ENCODE assay signal across 9 mouse cellular contexts in the genomic region with DNA sequence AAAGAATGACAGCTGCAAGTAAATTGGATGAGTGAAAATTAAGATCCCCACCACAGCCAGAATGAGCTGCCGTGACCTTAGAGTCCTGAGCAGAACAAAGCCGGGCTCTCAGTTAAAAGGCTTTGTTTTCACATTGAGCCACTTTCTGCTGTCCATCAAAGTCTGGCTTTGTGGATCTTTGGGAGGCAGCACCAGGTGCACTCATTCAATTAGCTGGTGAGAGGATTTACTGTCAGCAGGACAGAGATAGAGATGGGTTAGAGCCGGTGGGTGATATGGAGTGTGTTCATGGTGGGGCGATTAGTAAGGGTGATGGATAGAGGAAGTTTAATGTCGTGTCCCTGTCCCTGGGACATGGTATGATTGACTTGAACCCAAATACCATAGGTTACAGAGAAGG.
DNase-seq lines count a peak whose midpoint lies in the region; ATAC-seq and TF ChIP-seq lines count a peak whose summit lies in the region.
"Had no signal": no experiment of that assay in that cellular context is flagged by ENCODE, and none has a peak within 500 bp of the region (broad histone marks: within the 10 kb centered on the region; RNA-seq: fewer than 3 reads in every experiment).

No protein-coding gene starts in this region.

- H3K4me3 ChIP-seq in heart, embryonic 13.5 days = peak overlapping the region; percentile 49
- H3K4me3 ChIP-seq in hindbrain, embryonic 16.5 days (ENCODE audit: low read length) = no peak overlapping the region
- H3K4me3 ChIP-seq in midbrain, postnatal 0 days (ENCODE audit: low read depth, low read length) = peak overlapping the region; percentile 31; the same call in 1 of the 2 replicates

- H3K36me3 ChIP-seq in heart, embryonic 13.5 days = no peaks in the 10 kb centered on the region; the same call in 1 of the 2 replicates
- no peaks in the 10 kb centered on the region for H3K36me3 ChIP-seq in hindbrain, embryonic 16.5 days (ENCODE audit: control insufficient read depth, insufficient read depth, low read length)
- H3K36me3 ChIP-seq in midbrain, postnatal 0 days (ENCODE audit: insufficient read depth, low read length) = no peaks in the 10 kb centered on the region

- ATAC-seq in heart, embryonic 13.5 days (ENCODE audit: extremely low read depth, insufficient number of reproducible peaks, low FRiP score, low TSS enrichment) = no peak
- peak; percentile 84 for ATAC-seq in hindbrain, embryonic 16.5 days
- ATAC-seq in midbrain, postnatal 0 days (ENCODE audit: low FRiP score) = 0 out of 2 replicates have a peak, but pooled peaks have one; percentile 49

- H3K27me3 ChIP-seq in heart, embryonic 13.5 days (replicated peaks) = no peaks in the 10 kb centered on the region
- H3K27me3 ChIP-seq in hindbrain, embryonic 16.5 days (replicated peaks; ENCODE audit: control insufficient read depth, insufficient read depth, low read length) = no peaks in the 10 kb centered on the region
- H3K27me3 ChIP-seq in midbrain, postnatal 0 days (ENCODE audit: insufficient read depth, low read length) = no peaks in the 10 kb centered on the region

- peaks cover 5% of the 10 kb centered on the region for H3K4me1 ChIP-seq in heart, embryonic 13.5 days
- peaks cover 3% of the 10 kb centered on the region; the same call in 1 of the 2 replicates for H3K4me1 ChIP-seq in hindbrain, embryonic 16.5 days (ENCODE audit: control insufficient read depth, insufficient read depth, low read depth, low read length)
- H3K4me1 ChIP-seq in midbrain, postnatal 0 days (ENCODE audit: insufficient read depth, low read length) = no peaks in the 10 kb centered on the region

- no peak for TF ChIP-seq CTCF in midbrain, postnatal 0 days (IDR thresholded peaks at IDR 0.05)

- no peak for DNase-seq in heart, adult 8-10 months (ENCODE audit: low spot score)
- peak; percentile 72 for DNase-seq in embryo, embryonic 11 days
- DNase-seq in midbrain, postnatal 0 days (ENCODE audit: low spot score) = peak; percentile 62
- DNase-seq in urinary bladder, adult 18-20 months (ENCODE audit: low spot score in 2 of 2) = no peak
- DNase-seq in urinary bladder, adult 2 months (ENCODE audit: low spot score) = no peak
- DNase-seq in cerebellum, postnatal 4 days (ENCODE audit: low spot score in 2 of 2) = no peak
- DNase-seq: kidney, adult 9 months had no signal

- peak overlapping the region; percentile 66 for H3K4me2 ChIP-seq in heart, embryonic 13.5 days
- peak overlapping the region; percentile 48 for H3K4me2 ChIP-seq in hindbrain, embryonic 16.5 days (ENCODE audit: low read length)
- peak overlapping the region; percentile 43 for H3K4me2 ChIP-seq in midbrain, postnatal 0 days (ENCODE audit: low read depth, low read length, poor library complexity, severe bottlenecking)

- 10% methylated on average over 5 of the region's 5 CpGs for WGBS in heart, embryonic 13.5 days
- WGBS in hindbrain, embryonic 16.5 days = 3% methylated on average over 5 of the region's 5 CpGs
- 9% methylated on average over 5 of the region's 5 CpGs for WGBS in midbrain, postnatal 0 days

- H3K9ac ChIP-seq in heart, embryonic 13.5 days = no peak overlapping the region
- H3K9ac ChIP-seq in hindbrain, embryonic 16.5 days (ENCODE audit: low read depth, low read length) = no peak overlapping the region
- H3K9ac ChIP-seq in midbrain, postnatal 0 days (replicated peaks; ENCODE audit: low read length, poor library complexity, severe bottlenecking) = no peak overlapping the region

- no peaks in the 10 kb centered on the region for H3K9me3 ChIP-seq in heart, embryonic 13.5 days
- H3K9me3 ChIP-seq in hindbrain, embryonic 16.5 days (ENCODE audit: control insufficient read depth, low read length) = no peaks in the 10 kb centered on the region
- no peaks in the 10 kb centered on the region for H3K9me3 ChIP-seq in midbrain, postnatal 0 days (ENCODE audit: low read length)

- H3K27ac ChIP-seq in heart, embryonic 13.5 days (replicated peaks) = no peak overlapping the region
- H3K27ac ChIP-seq in hindbrain, embryonic 16.5 days (ENCODE audit: low read depth, low read length) = no peak overlapping the region
- H3K27ac ChIP-seq in midbrain, postnatal 0 days (ENCODE audit: low read depth, low read length) = no peak overlapping the region

Comparison
In these comparisons a context has a peak if more than half of its experiments do, and no peak if none do; other contexts are left out.
1. DNase-seq: peak in embryo, embryonic 11 days (single experiment) and midbrain, postnatal 0 days (single experiment); none in heart, adult 8-10 months (single experiment), urinary bladder, adult 18-20 months (0 of 2), urinary bladder, adult 2 months (single experiment) and cerebellum, postnatal 4 days (0 of 2).
2. Peak in every context shown above with its lines, with median percentiles within 50 percentile points of each other: H3K4me2 ChIP-seq.